Mouse (Mus musculus): ENCODE measurements around the gene Srd5a1. TPM values are rescaled to one million over a fixed set of nuclear protein-coding genes. Genes with fewer than 3 reads are reported as not detected.
A peak's percentile ranks its signal among the peaks of the same experiment; 100 is the strongest.
"Not testable (repeated sequence)": the region's sequence is repeated elsewhere in the genome, so short reads cannot be mapped to it uniquely, and the experiment has no call there.

Gene Srd5a1
- polyA plus RNA-seq, 1 experiment from 2014 or later, result 29.2 TPM

GRCm38 (mm10) chr13:69610751-69611397, 368 bp downstream of the Srd5a1 start:
- under 1% methylated on average over 40 of the region's 40 CpGs for WGBS

GRCm38 (mm10) chr13:69608734-69609133, 2.5 kb downstream of the Srd5a1 start:
- no peaks in the 10 kb centered on the region for H3K9me3 ChIP-seq
- no peak overlapping the region for H3K27ac ChIP-seq
- H3K4me3 ChIP-seq, result no peak overlapping the region
- H3K4me1 ChIP-seq, result peaks cover 24% of the 10 kb centered on the region
- peaks cover 8% of the 10 kb centered on the region for H3K36me3 ChIP-seq (replicated peaks)
- WGBS, result 89% methylated on average over 8 of the region's 8 CpGs
- peaks cover 6% of the 10 kb centered on the region; the same call in 1 of the 2 replicates for H3K27me3 ChIP-seq (ENCODE audit: poor library complexity, severe bottlenecking)
- DNase-seq (ENCODE audit: extremely low spot score, low spot score), result no peak

More at GRCm38 (mm10) chr13:69610751-69611397, 368 bp downstream of the Srd5a1 start:
- Histone ChIP-seq H3K4me1 (peaks cover 24% of the 10 kb centered on the region), H3K27me3 (ENCODE audit: poor library complexity, severe bottlenecking) (peaks cover 6% of the 10 kb centered on the region; the same call in 1 of the 2 replicates), H3K27ac (peak overlapping the region; percentile 94), H3K4me3 (peak overlapping the region; percentile 96), H3K9me3 (no peaks in the 10 kb centered on the region), H3K36me3 (replicated peaks) (peaks cover 29% of the 10 kb centered on the region)
- no peak for DNase-seq (ENCODE audit: extremely low spot score, low spot score)

- DNase-seq (ENCODE audit: extremely low spot score, low spot score), result no peak
- Histone ChIP-seq H3K36me3 (replicated peaks) (no peaks in the 10 kb centered on the region), H3K4me3 (no peak overlapping the region), H3K27ac (no peak overlapping the region), H3K4me1 (peaks cover 2% of the 10 kb centered on the region), H3K27me3 (ENCODE audit: poor library complexity, severe bottlenecking) (peaks cover 3% of the 10 kb centered on the region; the same call in 1 of the 2 replicates), H3K9me3 (no peaks in the 10 kb centered on the region)
- 93% methylated on average over 1 of the region's 1 CpGs for WGBS
These were observed 6.6 kb downstream of the Srd5a1 start for GRCm38 (mm10) chr13:69604670-69605069.

GRCm38 (mm10) chr13:69601321-69601720, 9.9 kb downstream of the Srd5a1 start:
- Histone ChIP-seq H3K4me3 (no peak overlapping the region), H3K27me3 (ENCODE audit: poor library complexity, severe bottlenecking) (no peaks in the 10 kb centered on the region), H3K9me3 (no peaks in the 10 kb centered on the region), H3K4me1 (no peaks in the 10 kb centered on the region), H3K36me3 (replicated peaks) (no peaks in the 10 kb centered on the region), H3K27ac (no peak overlapping the region)
- 88% methylated on average over 5 of the region's 5 CpGs for WGBS
- DNase-seq (ENCODE audit: extremely low spot score, low spot score), result no peak

GRCm38 (mm10) chr13:69600863-69601262, 10.4 kb downstream of the Srd5a1 start:
- not testable (repeated sequence) for H3K36me3 ChIP-seq (replicated peaks); DNase-seq (ENCODE audit: extremely low spot score, low spot score); H3K9me3 ChIP-seq; H3K27ac ChIP-seq; H3K27me3 ChIP-seq (ENCODE audit: poor library complexity, severe bottlenecking); H3K4me1 ChIP-seq; H3K4me3 ChIP-seq
- 89% methylated on average over 5 of the region's 5 CpGs for WGBS

GRCm38 (mm10) chr13:69598867-69599266, 12.4 kb downstream of the Srd5a1 start:
- H3K4me3 ChIP-seq, result no peak overlapping the region
- no peak overlapping the region for H3K27ac ChIP-seq
- no peaks in the 10 kb centered on the region for H3K36me3 ChIP-seq (replicated peaks)
- H3K27me3 ChIP-seq (ENCODE audit: poor library complexity, severe bottlenecking), result no peaks in the 10 kb centered on the region
- no peaks in the 10 kb centered on the region for H3K9me3 ChIP-seq
- DNase-seq (ENCODE audit: extremely low spot score, low spot score), result no peak
- H3K4me1 ChIP-seq, result no peaks in the 10 kb centered on the region
- WGBS, result 92% methylated on average over 10 of the region's 10 CpGs

GRCm38 (mm10) chr13:69596515-69596914, 14.7 kb downstream of the Srd5a1 start:
- H3K9me3 ChIP-seq, result no peaks in the 10 kb centered on the region
- WGBS, result 94% methylated on average over 2 of the region's 2 CpGs
- no peaks in the 10 kb centered on the region; the same call in 1 of the 2 replicates for H3K36me3 ChIP-seq (replicated peaks)
- H3K4me3 ChIP-seq, result no peak overlapping the region
- no peak for DNase-seq (ENCODE audit: extremely low spot score, low spot score)
- H3K27ac ChIP-seq, result no peak overlapping the region
- H3K4me1 ChIP-seq, result no peaks in the 10 kb centered on the region
- no peaks in the 10 kb centered on the region for H3K27me3 ChIP-seq (ENCODE audit: poor library complexity, severe bottlenecking)

- H3K4me1 ChIP-seq, result no peaks in the 10 kb centered on the region
- H3K27ac ChIP-seq, result no peak overlapping the region
- DNase-seq (ENCODE audit: extremely low spot score, low spot score), result no peak
- H3K27me3 ChIP-seq (ENCODE audit: poor library complexity, severe bottlenecking), result no peaks in the 10 kb centered on the region
- H3K36me3 ChIP-seq (replicated peaks), result no peaks in the 10 kb centered on the region; the same call in 1 of the 2 replicates
- H3K9me3 ChIP-seq, result no peaks in the 10 kb centered on the region
- no peak overlapping the region for H3K4me3 ChIP-seq
- WGBS, result 90% methylated on average over 6 of the region's 6 CpGs
These were observed 15.3 kb downstream of the Srd5a1 start for GRCm38 (mm10) chr13:69595911-69596310.

GRCm38 (mm10) chr13:69594577-69595256, 16.5 kb downstream of the Srd5a1 start:
- H3K27me3 ChIP-seq (ENCODE audit: poor library complexity, severe bottlenecking), result no peaks in the 10 kb centered on the region
- no peaks in the 10 kb centered on the region for H3K4me1 ChIP-seq
- WGBS, result 84% methylated on average over 7 of the region's 7 CpGs
- no peaks in the 10 kb centered on the region for H3K9me3 ChIP-seq
- no peak for DNase-seq (ENCODE audit: extremely low spot score, low spot score)
- no peaks in the 10 kb centered on the region; the same call in 1 of the 2 replicates for H3K36me3 ChIP-seq (replicated peaks)
- H3K4me3 ChIP-seq, result no peak overlapping the region
- H3K27ac ChIP-seq, result no peak overlapping the region

- DNase-seq (ENCODE audit: extremely low spot score, low spot score), result no peak
- no peaks in the 10 kb centered on the region; the same call in 1 of the 2 replicates for H3K36me3 ChIP-seq (replicated peaks)
- no peaks in the 10 kb centered on the region for H3K4me1 ChIP-seq
- H3K9me3 ChIP-seq, result no peaks in the 10 kb centered on the region
- H3K27ac ChIP-seq, result no peak overlapping the region
- no peak overlapping the region for H3K4me3 ChIP-seq
- no peaks in the 10 kb centered on the region for H3K27me3 ChIP-seq (ENCODE audit: poor library complexity, severe bottlenecking)
- WGBS, result 86% methylated on average over 8 of the region's 8 CpGs
These were observed 17.8 kb downstream of the Srd5a1 start for GRCm38 (mm10) chr13:69593453-69593852.

GRCm38 (mm10) chr13:69592226-69592625, 19.0 kb downstream of the Srd5a1 start:
- Histone ChIP-seq H3K27me3 (ENCODE audit: poor library complexity, severe bottlenecking) (no peaks in the 10 kb centered on the region), H3K27ac (no peak overlapping the region), H3K4me3 (no peak overlapping the region), H3K4me1 (no peaks in the 10 kb centered on the region), H3K36me3 (replicated peaks) (no peaks in the 10 kb centered on the region; the same call in 1 of the 2 replicates), H3K9me3 (no peaks in the 10 kb centered on the region)
- WGBS, result 88% methylated on average over 8 of the region's 8 CpGs
- DNase-seq (ENCODE audit: extremely low spot score, low spot score), result no peak

- WGBS, result 93% methylated on average over 5 of the region's 5 CpGs
- no peak for DNase-seq (ENCODE audit: extremely low spot score, low spot score)
- no peaks in the 10 kb centered on the region for H3K4me1 ChIP-seq
- H3K36me3 ChIP-seq (replicated peaks), result no peaks in the 10 kb centered on the region; the same call in 1 of the 2 replicates
- H3K27ac ChIP-seq, result no peak overlapping the region
- H3K27me3 ChIP-seq (ENCODE audit: poor library complexity, severe bottlenecking), result no peaks in the 10 kb centered on the region
- no peak overlapping the region for H3K4me3 ChIP-seq
- no peaks in the 10 kb centered on the region for H3K9me3 ChIP-seq
These were observed 19.9 kb downstream of the Srd5a1 start for GRCm38 (mm10) chr13:69591338-69591737.

- no peak overlapping the region for H3K27ac ChIP-seq
- DNase-seq (ENCODE audit: extremely low spot score, low spot score), result no peak
- H3K36me3 ChIP-seq (replicated peaks), result no peaks in the 10 kb centered on the region; the same call in 1 of the 2 replicates
- H3K27me3 ChIP-seq (ENCODE audit: poor library complexity, severe bottlenecking), result no peaks in the 10 kb centered on the region
- H3K9me3 ChIP-seq, result no peaks in the 10 kb centered on the region
- 78% methylated on average over 6 of the region's 6 CpGs for WGBS
- peaks cover 8% of the 10 kb centered on the region; the same call in 1 of the 2 replicates for H3K4me1 ChIP-seq
- no peak overlapping the region for H3K4me3 ChIP-seq
These were observed 23.0 kb downstream of the Srd5a1 start for GRCm38 (mm10) chr13:69588263-69588662.
